Mouse (Mus musculus) testis, adult 2 months (tissue): ENCODE measurements around the gene Asic2.

ENCODE experiments used
- CTCF ChIP-seq: fragments of 200-500 bp; IDR thresholded peaks from 2 replicates; pipeline ENCODE4 v1.5.1; 2012; ENCODE audit warnings: low read depth, mild to moderate bottlenecking, inconsistent platforms, low read length, moderate library complexity; ENCODE audit not compliant: control insufficient read depth, insufficient read depth, insufficient replicate concordance
- POLR2A ChIP-seq: fragments of 200-500 bp; IDR thresholded peaks from 2 replicates; pipeline ENCODE4 v1.6.1; 2012; ENCODE audit warnings: low read depth, mild to moderate bottlenecking, inconsistent platforms, low read length, moderate library complexity; ENCODE audit not compliant: control insufficient read depth

DNA sequence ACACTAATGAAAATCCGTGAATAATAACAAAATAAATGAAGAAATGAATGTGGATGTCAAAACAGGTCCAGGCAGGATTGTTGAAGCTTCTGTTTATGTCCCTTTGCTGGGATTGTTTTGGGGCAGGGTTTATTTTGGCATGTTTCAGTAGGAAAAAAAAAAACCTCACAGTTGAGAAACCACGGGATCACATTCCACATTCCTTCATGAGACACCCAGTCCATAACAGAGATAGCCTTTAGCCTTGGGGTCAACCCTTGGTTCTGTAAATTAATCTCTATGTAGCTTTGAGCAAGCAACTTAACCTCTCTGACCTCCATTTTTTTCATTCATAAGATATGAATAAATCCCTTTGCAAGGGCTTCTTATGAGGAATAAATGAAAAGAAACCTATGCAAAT lies 127.3 kb downstream of the Asic2 start:
- TF ChIP-seq CTCF: no peak
- TF ChIP-seq POLR2A: no peak
